Mouse (Mus musculus) hindbrain, postnatal 0 days (tissue): ENCODE data around the gene Lmntd1. TPM values are rescaled to one million over a fixed set of nuclear protein-coding genes. Genes with fewer than 3 reads are reported as not detected.

Source experiments
- ATAC-seq: fragments of 200-750 bp; cut with Nextera tagmentation; 2 replicates; pipeline ENCODE4 v1.8.0; 2017; ENCODE audit warnings: mild to moderate bottlenecking, moderate TSS enrichment, moderate library complexity
- DNase-seq: peaks from one replicate; pipeline ENCODE4 v3.0.0-alpha.2; 2015; ENCODE audit warnings: low spot score
- H3K27ac ChIP-seq: fragments of 300-500 bp; sonication (generic); 2 replicates; pipeline ENCODE4 v1.5.1; 2014; ENCODE audit warnings: mild to moderate bottlenecking
- H3K27me3 ChIP-seq: fragments of 300-500 bp; sonication (generic); 2 replicates; pipeline ENCODE4 v1.6.1; 2014; ENCODE audit warnings: low read length, mixed read lengths; ENCODE audit not compliant: insufficient read depth
- H3K36me3 ChIP-seq: fragments of 300-500 bp; sonication (generic); 2 replicates; pipeline ENCODE4 v1.6.1; 2014; ENCODE audit warnings: low read length, mixed read lengths; ENCODE audit not compliant: insufficient read depth
- H3K4me1 ChIP-seq: fragments of 300-500 bp; sonication (generic); 2 replicates; pipeline ENCODE4 v1.6.1; 2014; ENCODE audit warnings: antibody characterized with exemption, low read length, mixed read lengths; ENCODE audit not compliant: insufficient read depth
- H3K4me2 ChIP-seq: fragments of 300-500 bp; sonication (generic); 2 replicates; pipeline ENCODE4 v1.6.1; 2014; ENCODE audit warnings: low read depth, mild to moderate bottlenecking, low read length, moderate library complexity, mixed read lengths
- H3K4me3 ChIP-seq: fragments of 300-500 bp; sonication (generic); 2 replicates; pipeline ENCODE4 v1.5.1; 2014; ENCODE audit warnings: low read length
- H3K9ac ChIP-seq: fragments of 300-500 bp; sonication (generic); replicated peaks from 2 replicates; pipeline ENCODE4 v1.6.1; 2014; ENCODE audit warnings: mild to moderate bottlenecking, low read length, moderate library complexity, mixed read lengths
- H3K9me3 ChIP-seq: fragments of 300-500 bp; sonication (generic); 2 replicates; pipeline ENCODE4 v1.6.1; 2016; ENCODE audit warnings: low read length, mixed read lengths
- CTCF ChIP-seq: IDR thresholded peaks from 2 replicates; pipeline ENCODE4 v1.5.1; 2016; ENCODE audit warnings: antibody characterized with exemption, control low read depth, low read depth
- WGBS: fragments of 180-500 bp; shearing (Covaris S2); extraction: QIAGEN DNeasy Blood & Tissue Kit; methylation state at CpG from one replicate; pipeline ENCODE4 v1.1.7; 2014; 5-methylcytosine and 5-hydroxymethylcytosine counted together
- polyA plus RNA-seq: library from polyadenylated mRNA; unstranded; fragments of >200 nt; fragmentation: Nextera tagmentation; extraction: Ambion mirVana; gene quantifications from 2 replicates; pipeline ENCODE4 v1.2.1, GENCODE M21; 2015
- total RNA-seq: library from RNA; depleted of rRNA; stranded (reverse); fragments of >200 nt; gene quantifications from 2 replicates; pipeline ENCODE4 v1.2.3, GENCODE M21; 2014

Lmntd1 gene
- total and polyA plus RNA-seq, 2 experiments from 2014 or later, result 1.5 to 2.3 TPM

- ATAC-seq (no peak), DNase-seq (no peak)
- no peaks in the 10 kb centered on the region for H3K4me1 ChIP-seq
- TF ChIP-seq CTCF, result no peak
- no peaks in the 10 kb centered on the region for H3K36me3 ChIP-seq
- H3K9me3 ChIP-seq, result no peaks in the 10 kb centered on the region
- H3K27ac ChIP-seq, result no peak overlapping the region
- H3K27me3 ChIP-seq, result no peaks in the 10 kb centered on the region
- no peak overlapping the region for H3K9ac ChIP-seq
- H3K4me2 ChIP-seq, result no peak overlapping the region
- WGBS, result 40% methylated on average over 1 of the region's 1 CpGs
- H3K4me3 ChIP-seq, result no peak overlapping the region
Measured at GRCm38 (mm10) chr6:145352705-145353104, 261.4 kb downstream of the Lmntd1 start.

- 62% methylated on average over 9 of the region's 9 CpGs for WGBS
- DNase-seq (no peak), ATAC-seq (peak; percentile 16; the same call in 1 of the 2 replicates)
- H3K4me2 ChIP-seq, result no peak overlapping the region
- no peaks in the 10 kb centered on the region for H3K27me3 ChIP-seq
- H3K9ac ChIP-seq, result no peak overlapping the region
- H3K4me3 ChIP-seq, result no peak overlapping the region
- no peak overlapping the region for H3K27ac ChIP-seq
- no peaks in the 10 kb centered on the region for H3K9me3 ChIP-seq
- TF ChIP-seq CTCF, result peak; percentile 50
- no peaks in the 10 kb centered on the region for H3K4me1 ChIP-seq
- no peaks in the 10 kb centered on the region for H3K36me3 ChIP-seq
Measured at GRCm38 (mm10) chr6:145348196-145348915, 265.8 kb downstream of the Lmntd1 start.

DNA sequence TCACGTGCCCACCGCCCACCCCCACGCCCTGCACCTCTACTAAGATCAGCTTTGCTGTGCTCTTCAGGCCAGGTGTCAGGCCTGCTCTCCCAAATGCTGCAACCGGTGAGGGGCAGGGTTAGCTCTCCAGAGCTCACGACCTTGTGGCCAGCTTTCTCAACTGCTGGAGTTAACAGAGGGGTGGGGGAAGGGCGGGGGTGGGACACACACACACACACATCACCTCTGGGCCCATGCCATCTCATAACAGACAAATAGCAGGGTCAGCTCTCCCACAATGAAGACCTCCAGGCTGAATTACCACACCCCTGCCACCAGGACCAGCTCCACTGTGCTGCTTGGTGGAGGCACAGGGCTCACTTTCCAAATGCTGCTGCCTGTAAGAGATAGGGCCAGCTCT is 266.5 kb downstream of the Lmntd1 start:
- Histone ChIP-seq H3K4me2 (no peak overlapping the region), H3K27me3 (no peaks in the 10 kb centered on the region), H3K4me1 (no peaks in the 10 kb centered on the region), H3K27ac (no peak overlapping the region), H3K4me3 (no peak overlapping the region), H3K9ac (no peak overlapping the region), H3K9me3 (no peaks in the 10 kb centered on the region), H3K36me3 (no peaks in the 10 kb centered on the region)
- no peak; the same call in 1 of the 2 replicates for ATAC-seq
- TF ChIP-seq CTCF, result no peak
- 75% methylated on average over 6 of the region's 6 CpGs for WGBS
- DNase-seq, result no peak

- Histone ChIP-seq H3K36me3 (no peaks in the 10 kb centered on the region), H3K4me3 (no peak overlapping the region), H3K9ac (no peak overlapping the region), H3K27ac (no peak overlapping the region), H3K4me2 (no peak overlapping the region), H3K4me1 (no peaks in the 10 kb centered on the region), H3K9me3 (no peaks in the 10 kb centered on the region), H3K27me3 (no peaks in the 10 kb centered on the region)
- peak; percentile 27 for DNase-seq
- peak; percentile 8; the same call in 1 of the 2 replicates for ATAC-seq
- no peak for TF ChIP-seq CTCF
- WGBS, result 54% methylated on average over 11 of the region's 11 CpGs
Measured at GRCm38 (mm10) chr6:145346789-145347557, 267.1 kb downstream of the Lmntd1 start.

DNA sequence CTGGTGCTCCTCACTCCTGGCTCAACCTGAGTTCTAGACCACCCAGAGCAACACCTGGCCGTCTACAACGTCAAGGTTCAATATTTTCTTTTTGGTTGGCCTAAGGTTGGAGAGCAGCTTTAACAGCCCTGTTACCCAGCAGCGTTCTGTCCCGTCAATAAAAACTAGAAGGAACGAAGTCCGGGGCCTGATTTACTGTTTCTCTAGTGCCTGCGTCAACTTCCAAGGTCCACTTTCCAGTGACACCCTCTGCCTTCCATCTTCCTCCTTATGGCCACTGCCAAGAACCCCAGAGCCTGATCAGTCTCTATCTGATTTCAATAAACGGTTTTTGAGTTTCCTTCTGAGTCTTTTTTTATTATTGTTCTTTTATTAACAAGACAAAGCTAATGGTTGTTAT is 267.8 kb downstream of the Lmntd1 start:
- DNase-seq (no peak), ATAC-seq (no peak)
- no peaks in the 10 kb centered on the region for H3K27me3 ChIP-seq
- H3K4me1 ChIP-seq, result no peaks in the 10 kb centered on the region
- no peak for TF ChIP-seq CTCF
- H3K27ac ChIP-seq, result no peak overlapping the region
- no peak overlapping the region for H3K9ac ChIP-seq
- no peaks in the 10 kb centered on the region for H3K9me3 ChIP-seq
- H3K4me2 ChIP-seq, result no peak overlapping the region
- H3K36me3 ChIP-seq, result no peaks in the 10 kb centered on the region
- WGBS, result 83% methylated on average over 8 of the region's 8 CpGs
- no peak overlapping the region for H3K4me3 ChIP-seq

DNA sequence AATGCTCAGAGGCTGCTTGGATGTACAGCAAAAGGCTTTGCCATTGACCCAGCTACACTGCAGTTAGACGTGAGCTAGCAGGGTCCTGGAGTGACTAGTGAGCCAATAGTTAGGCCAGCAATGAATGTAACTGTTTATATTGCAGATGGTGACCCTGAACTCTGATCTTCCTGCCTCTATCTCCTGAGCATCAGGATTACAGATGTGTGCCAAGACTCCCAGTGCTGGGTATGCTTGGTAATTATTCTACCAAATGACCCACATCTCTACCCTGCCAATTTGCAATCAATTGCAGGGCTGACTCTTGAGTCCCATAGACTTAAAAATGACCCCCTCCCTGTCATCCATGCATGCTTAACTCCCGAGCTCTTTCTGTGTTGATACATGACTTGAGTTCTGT is 269.4 kb downstream of the Lmntd1 start:
- no peak for TF ChIP-seq CTCF
- DNase-seq (no peak), ATAC-seq (no peak)
- Histone ChIP-seq H3K4me2 (no peak overlapping the region), H3K9ac (no peak overlapping the region), H3K27ac (no peak overlapping the region), H3K4me1 (no peaks in the 10 kb centered on the region), H3K36me3 (no peaks in the 10 kb centered on the region), H3K27me3 (no peaks in the 10 kb centered on the region), H3K4me3 (no peak overlapping the region), H3K9me3 (no peaks in the 10 kb centered on the region)
- 75% methylated on average over 2 of the region's 2 CpGs for WGBS

- Histone ChIP-seq H3K9ac (no peak overlapping the region), H3K36me3 (no peaks in the 10 kb centered on the region)
Measured at GRCm38 (mm10) chr6:145343457-145343856, 270.7 kb downstream of the Lmntd1 start.

More at GRCm38 (mm10) chr6:145343457-145343856, 270.7 kb downstream of the Lmntd1 start:
- Histone ChIP-seq H3K27me3 (no peaks in the 10 kb centered on the region), H3K4me3 (no peak overlapping the region), H3K4me2 (no peak overlapping the region), H3K4me1 (no peaks in the 10 kb centered on the region), H3K9me3 (no peaks in the 10 kb centered on the region), H3K27ac (no peak overlapping the region)
- TF ChIP-seq CTCF, result no peak
- no peak for ATAC-seq
- DNase-seq, result no peak
- 83% methylated on average over 1 of the region's 1 CpGs for WGBS
